Mouse (Mus musculus): Measurements from ENCODE around the gene 4933430I17Rik.

DNA sequence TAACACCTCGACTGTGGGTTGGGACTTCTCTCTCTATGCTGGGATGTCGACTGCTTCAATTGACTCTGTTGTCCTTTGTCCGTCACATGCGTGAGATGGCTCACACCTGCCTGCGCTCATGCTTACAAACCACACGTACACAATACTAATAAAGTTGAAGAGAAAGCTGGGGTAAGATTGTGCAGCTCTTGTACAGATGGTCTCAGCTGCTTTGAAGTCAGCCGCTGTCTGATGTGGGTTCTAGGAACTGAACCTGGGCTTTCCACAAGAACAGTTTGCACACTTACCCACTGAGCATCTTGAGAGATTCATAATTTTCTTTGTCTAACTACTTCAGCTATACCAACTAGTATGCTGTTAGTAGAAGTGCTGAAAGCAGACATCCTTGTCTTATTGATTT, 26.8 kb downstream of the 4933430I17Rik start:
- no peak for TF ChIP-seq CTCF (IDR thresholded peaks at IDR 0.05 in 2 of 3, conservative IDR thresholded peaks at IDR 0.05 in 1 of 3; ENCODE audit: control insufficient read depth in 1 of 3, insufficient read depth in 1 of 3, low read depth in 2 of 3, low read length in 3 of 3, poor library complexity in 1 of 3, severe bottlenecking in 1 of 3)
- no peak for TF ChIP-seq MAX (IDR thresholded peaks at IDR 0.05; ENCODE audit: low read length)
- TF ChIP-seq UBTF (IDR thresholded peaks at IDR 0.05; ENCODE audit: borderline replicate concordance, insufficient read depth, low read depth, low read length) = no peak
- TF ChIP-seq POLR2AphosphoS2 (IDR thresholded peaks at IDR 0.05; ENCODE audit: low read length) = no peak
- no peak for TF ChIP-seq MAZ (IDR thresholded peaks at IDR 0.05; ENCODE audit: low read depth, low read length)
- no peak for TF ChIP-seq POLR2A (IDR thresholded peaks at IDR 0.05; ENCODE audit: control insufficient read depth in 1 of 2, insufficient read depth in 1 of 2, low read depth in 1 of 2, low read length in 2 of 2, poor library complexity in 1 of 2)
- no peak for TF ChIP-seq RCOR1 (IDR thresholded peaks at IDR 0.05; ENCODE audit: low read depth, low read length)
- no peak for TF ChIP-seq GATA1 (IDR thresholded peaks at IDR 0.05; ENCODE audit: low read depth, low read length)
- no peak for TF ChIP-seq EP300 (IDR thresholded peaks at IDR 0.05; ENCODE audit: low read depth in 1 of 2, low read length in 2 of 2)
- TF ChIP-seq TBP (IDR thresholded peaks at IDR 0.05; ENCODE audit: low read depth, low read length) = no peak

All from MEL (cell line).